ENCODE assay signal across 22 mouse cellular contexts in genomic region chr1:159796021-159796420, GRCm38 (mm10).
DNase-seq lines count a peak whose midpoint lies in the region; ATAC-seq lines count a peak whose summit lies in the region.
"Had no signal": no experiment of that assay in that cellular context is flagged by ENCODE, and none has a peak within 500 bp of the region (broad histone marks: within the 10 kb centered on the region; RNA-seq: fewer than 3 reads in every experiment).

No protein-coding gene starts in this region.

- no peak overlapping the region for H3K27ac ChIP-seq in kidney, embryonic 15.5 days

- no peaks in the 10 kb centered on the region for H3K27me3 ChIP-seq in kidney, embryonic 15.5 days
- H3K27me3 ChIP-seq: Patski had no signal

- DNase-seq in 416B (ENCODE audit: low read depth) = peak; percentile 56
- no peak for DNase-seq in cerebellum, adult 18-20 months
- no peak for DNase-seq in ovary, postnatal 36 days (ENCODE audit: low spot score)
- DNase-seq: adrenal gland, adult 2 months; adrenal gland, adult 8-10 months; adrenal gland, postnatal 10 days; adrenal gland, postnatal 14 days; adrenal gland, postnatal 25 days; adrenal gland, postnatal 36 days; B cell, adult 2 months; cerebellum, adult 11 months; cerebellum, adult 11-12 months; cerebellum, adult 2 months had no signal

- peak; percentile 66 for ATAC-seq in common myeloid progenitor, adult 5-6 weeks (replicated peaks; ENCODE audit: low read depth, poor library complexity, severe bottlenecking)
- ATAC-seq in granulocyte monocyte progenitor cell, adult 5-6 weeks (replicated peaks; ENCODE audit: poor library complexity, severe bottlenecking) = peak; percentile 59
- peak; percentile 44 for ATAC-seq in megakaryocyte progenitor cell, adult 5-6 weeks (replicated peaks; ENCODE audit: poor library complexity)
- ATAC-seq in frontal cortex, adult (ENCODE audit: low TSS enrichment) = no peak
- ATAC-seq in kidney, embryonic 15.5 days (replicated peaks; ENCODE audit: low FRiP score) = no peak
- ATAC-seq: activated CD4-positive, CD25-positive, alpha-beta regulatory T cell, adult 4 months; CD4-positive, CD25-positive, alpha-beta regulatory T cell, adult 4 months; Patski had no signal

- no peak overlapping the region for H3K9ac ChIP-seq in kidney, embryonic 15.5 days

- H3K4me1 ChIP-seq in kidney, embryonic 15.5 days = no peaks in the 10 kb centered on the region

- H3K4me3 ChIP-seq in kidney, embryonic 15.5 days (replicated peaks) = no peak overlapping the region

- WGBS in kidney, embryonic 15.5 days = 83% methylated on average over 2 of the region's 2 CpGs

- H3K9me3 ChIP-seq in kidney, embryonic 15.5 days (replicated peaks) = no peaks in the 10 kb centered on the region
- H3K9me3 ChIP-seq: G1E had no signal

- no peak overlapping the region for H3K4me2 ChIP-seq in kidney, embryonic 15.5 days

- H3K36me3 ChIP-seq in kidney, embryonic 15.5 days = no peaks in the 10 kb centered on the region
- H3K36me3 ChIP-seq: G1E had no signal

Comparison
In these comparisons a context has a peak if more than half of its experiments do, and no peak if none do; other contexts are left out.
1. ATAC-seq: peak in common myeloid progenitor, adult 5-6 weeks (single experiment), granulocyte monocyte progenitor cell, adult 5-6 weeks (single experiment) and megakaryocyte progenitor cell, adult 5-6 weeks (single experiment); none in frontal cortex, adult (single experiment) and kidney, embryonic 15.5 days (single experiment).